Mouse (Mus musculus) lung, postnatal 0 days (tissue): ENCODE data around the gene Frmpd4. TPM values are rescaled to one million over a fixed set of nuclear protein-coding genes. Genes with fewer than 3 reads are reported as not detected.

Experiments used
- ATAC-seq: fragments of 200-750 bp; cut with Nextera tagmentation; 2 replicates; pipeline ENCODE4 v1.8.0; 2017; ENCODE audit warnings: moderate library complexity
- DNase-seq: peaks from one replicate; pipeline ENCODE4 v3.0.0-alpha.2; 2016; ENCODE audit warnings: low spot score
- H3K27ac ChIP-seq: fragments of 300-500 bp; sonication (generic); 2 replicates; pipeline ENCODE4 v1.5.1; 2014; ENCODE audit warnings: antibody characterized with exemption, mild to moderate bottlenecking, low read length, mixed read lengths
- H3K27me3 ChIP-seq: fragments of 300-500 bp; sonication (generic); replicated peaks from 2 replicates; pipeline ENCODE4 v1.6.1; 2014; ENCODE audit warnings: low read length, mixed read lengths; ENCODE audit not compliant: insufficient read depth
- H3K36me3 ChIP-seq: fragments of 300-500 bp; sonication (generic); 2 replicates; pipeline ENCODE4 v1.6.1; 2014; ENCODE audit warnings: low read length, mixed read lengths; ENCODE audit not compliant: insufficient read depth
- H3K4me1 ChIP-seq: fragments of 300-500 bp; sonication (generic); 2 replicates; pipeline ENCODE4 v1.6.1; 2014; ENCODE audit warnings: antibody characterized with exemption, low read depth, low read length, mixed read lengths; ENCODE audit not compliant: insufficient read depth
- H3K4me2 ChIP-seq: fragments of 300-500 bp; sonication (generic); replicated peaks from 2 replicates; pipeline ENCODE4 v1.6.1; 2014; ENCODE audit warnings: low read depth, mild to moderate bottlenecking, low read length, moderate library complexity, mixed read lengths
- H3K4me3 ChIP-seq: fragments of 300-500 bp; sonication (generic); 2 replicates; pipeline ENCODE4 v1.5.1; 2014; ENCODE audit warnings: low read depth, low read length
- H3K9ac ChIP-seq: fragments of 300-500 bp; sonication (generic); replicated peaks from 2 replicates; pipeline ENCODE4 v1.6.1; 2014; ENCODE audit warnings: low read depth, mild to moderate bottlenecking
- H3K9me3 ChIP-seq: fragments of 300-500 bp; sonication (generic); 2 replicates; pipeline ENCODE4 v1.6.1; 2016; ENCODE audit warnings: low read length, mixed read lengths
- CTCF ChIP-seq: IDR thresholded peaks from 2 replicates; pipeline ENCODE4 v1.5.1; 2016; ENCODE audit warnings: antibody characterized with exemption, mild to moderate bottlenecking
- EP300 ChIP-seq: IDR thresholded peaks from 2 replicates; pipeline ENCODE4 v1.6.1; 2016; ENCODE audit warnings: antibody characterized with exemption, mild to moderate bottlenecking, control low read depth
- WGBS: fragments of 180-500 bp; shearing (Covaris S2); extraction: QIAGEN DNeasy Blood & Tissue Kit; methylation state at CpG from one replicate; pipeline ENCODE4 v1.1.7; 2014; 5-methylcytosine and 5-hydroxymethylcytosine counted together
- polyA plus RNA-seq: library from polyadenylated mRNA; unstranded; fragments of >200 nt; fragmentation: Nextera tagmentation; extraction: Ambion mirVana; gene quantifications from 2 replicates; pipeline ENCODE4 v1.2.1, GENCODE M21; 2015

Gene Frmpd4
- polyA plus RNA-seq, 1 experiment from 2014 or later: 0.01 TPM

DNA sequence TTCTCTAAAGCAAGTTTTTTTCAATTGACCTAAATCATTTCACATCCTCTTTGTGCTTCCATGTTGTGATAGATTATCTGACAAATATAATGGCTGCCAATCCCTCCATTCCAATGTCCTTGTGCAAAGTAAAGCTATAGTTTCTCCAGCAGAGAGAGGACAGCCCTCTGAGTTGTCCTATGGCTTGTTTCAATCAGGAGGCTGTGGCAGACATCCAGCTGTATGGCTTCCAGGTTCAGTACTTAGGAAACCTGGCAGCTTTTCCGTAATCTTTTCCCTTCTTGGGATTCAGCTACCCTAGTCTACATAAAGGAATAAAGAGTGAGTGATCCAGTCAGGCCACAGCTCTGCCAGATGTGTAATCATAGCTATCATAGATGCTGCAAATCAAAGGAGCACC is 145.8 kb downstream of the Frmpd4 start:
- H3K4me1 ChIP-seq: no peaks in the 10 kb centered on the region
- H3K27me3 ChIP-seq: no peaks in the 10 kb centered on the region
- no peaks in the 10 kb centered on the region for H3K9me3 ChIP-seq
- H3K36me3 ChIP-seq: no peaks in the 10 kb centered on the region
- WGBS: 71% methylated on average over 1 of the region's 1 CpGs
- no peak overlapping the region for H3K4me2 ChIP-seq
- DNase-seq: peak; percentile 16
- H3K9ac ChIP-seq: no peak overlapping the region
- TF ChIP-seq CTCF (no peak), EP300 (no peak)
- H3K27ac ChIP-seq: no peak overlapping the region
- H3K4me3 ChIP-seq: no peak overlapping the region
- no peak for ATAC-seq

DNA sequence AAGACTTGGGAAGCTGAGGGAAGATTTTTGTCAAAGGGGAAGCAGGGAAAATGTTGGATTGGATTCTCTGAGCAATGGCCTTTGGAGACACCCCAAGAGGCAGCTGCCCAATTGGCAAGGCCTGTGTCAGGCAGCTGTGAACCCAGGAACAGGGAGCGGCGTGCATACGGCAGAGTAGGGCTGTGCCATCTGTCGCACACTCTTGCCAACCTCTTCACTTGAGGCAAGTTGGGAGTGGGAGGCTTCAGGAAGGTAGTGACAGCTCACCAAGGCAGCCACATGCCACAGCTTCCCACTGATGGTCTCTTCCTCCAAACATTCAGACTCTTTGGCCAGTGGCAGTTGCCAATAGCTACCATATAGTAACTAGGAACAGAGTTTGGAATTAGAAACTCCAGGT is 147.2 kb downstream of the Frmpd4 start:
- TF ChIP-seq CTCF: no peak
- no peak for TF ChIP-seq EP300
- H3K27ac ChIP-seq: no peak overlapping the region
- no peaks in the 10 kb centered on the region for H3K9me3 ChIP-seq

DNA sequence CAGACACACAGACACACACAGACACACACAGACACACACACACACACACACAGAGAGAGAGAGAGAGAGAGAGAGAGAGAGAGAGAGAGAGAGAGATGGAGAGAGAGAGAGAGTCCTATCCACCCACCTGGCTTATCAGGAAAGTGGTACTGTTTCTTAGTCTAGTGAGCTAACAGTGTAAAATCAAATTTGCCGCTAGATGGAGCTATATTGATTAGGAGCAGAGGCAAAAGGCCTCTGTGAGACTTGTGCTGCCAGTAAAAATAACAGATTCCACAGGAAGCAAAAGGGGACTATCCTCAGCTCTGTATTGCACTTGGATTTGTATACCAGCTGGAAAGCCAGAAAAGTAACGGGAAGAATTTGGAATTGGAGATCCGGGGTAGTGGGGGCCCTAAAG is 161.6 kb downstream of the Frmpd4 start:
- 23% methylated on average over 3 of the region's 3 CpGs for WGBS
- Histone ChIP-seq H3K4me3 (no peak overlapping the region), H3K4me1 (no peaks in the 10 kb centered on the region), H3K4me2 (no peak overlapping the region), H3K27ac (no peak overlapping the region), H3K9ac (no peak overlapping the region), H3K27me3 (no peaks in the 10 kb centered on the region), H3K9me3 (no peaks in the 10 kb centered on the region), H3K36me3 (no peaks in the 10 kb centered on the region)
- ATAC-seq (no peak), DNase-seq (peak; percentile 26)
- TF ChIP-seq EP300 (no peak), CTCF (peak; percentile 48)

More for the DNA sequence above, 147.2 kb downstream of the Frmpd4 start:
- Histone ChIP-seq H3K27me3 (no peaks in the 10 kb centered on the region), H3K9ac (no peak overlapping the region), H3K4me2 (no peak overlapping the region), H3K36me3 (no peaks in the 10 kb centered on the region), H3K4me3 (no peak overlapping the region), H3K4me1 (no peaks in the 10 kb centered on the region)
- ATAC-seq (no peak), DNase-seq (no peak)
- WGBS: 81% methylated on average over 4 of the region's 4 CpGs

DNA sequence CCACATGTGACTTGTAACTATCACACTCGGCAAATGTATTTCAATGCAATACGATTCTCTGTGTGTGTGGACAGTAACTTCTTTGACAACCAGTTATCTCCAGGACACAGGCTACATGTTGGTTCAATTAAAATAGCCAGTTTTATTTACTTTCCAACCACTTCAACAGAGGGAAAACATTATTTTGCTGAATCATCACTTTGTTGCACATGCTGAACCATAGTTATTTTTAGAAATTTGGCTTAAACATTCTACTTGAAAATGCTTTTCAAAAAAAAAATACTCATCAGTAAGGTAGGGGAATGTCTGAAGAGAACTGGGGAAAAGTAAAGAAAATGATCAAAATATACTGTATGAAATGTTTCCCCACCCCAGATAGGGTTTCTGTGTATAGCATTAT is 173.5 kb downstream of the Frmpd4 start:
- WGBS: 83% methylated on average over 2 of the region's 2 CpGs
- Histone ChIP-seq H3K27me3 (no peaks in the 10 kb centered on the region), H3K36me3 (no peaks in the 10 kb centered on the region), H3K27ac (no peak overlapping the region), H3K4me2 (no peak overlapping the region), H3K9ac (no peak overlapping the region), H3K9me3 (no peaks in the 10 kb centered on the region), H3K4me1 (no peaks in the 10 kb centered on the region), H3K4me3 (no peak overlapping the region)
- ATAC-seq (no peak), DNase-seq (no peak)
- TF ChIP-seq EP300: no peak
- TF ChIP-seq CTCF: no peak

DNA sequence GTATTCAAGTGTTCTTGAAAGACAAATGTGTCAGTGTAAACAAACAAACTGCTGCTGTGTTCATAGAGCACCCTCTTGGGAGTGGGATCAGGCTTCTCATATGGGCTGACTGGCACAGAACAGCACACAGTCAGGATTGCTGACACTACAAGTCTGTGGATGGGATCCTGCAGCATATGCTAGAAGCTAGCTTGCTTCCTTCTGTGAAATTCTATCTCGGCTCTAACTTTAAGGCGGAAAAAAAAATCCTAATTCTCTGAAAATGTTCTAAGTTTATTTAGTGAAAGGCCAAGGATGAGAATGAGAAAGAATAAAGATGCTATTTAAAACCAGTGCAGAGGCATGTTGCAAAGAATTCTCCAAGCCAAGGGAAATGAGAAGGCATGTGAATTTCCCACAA is 226.6 kb downstream of the Frmpd4 start:
- no peak for TF ChIP-seq EP300
- no peak for TF ChIP-seq CTCF
- no peak for ATAC-seq
- H3K9ac ChIP-seq: no peak overlapping the region
- no peak overlapping the region for H3K4me3 ChIP-seq
- H3K27me3 ChIP-seq: no peaks in the 10 kb centered on the region
- 86% methylated on average over 2 of the region's 2 CpGs for WGBS
- no peak overlapping the region for H3K4me2 ChIP-seq
- no peak overlapping the region for H3K27ac ChIP-seq
- no peaks in the 10 kb centered on the region for H3K9me3 ChIP-seq
- no peaks in the 10 kb centered on the region for H3K4me1 ChIP-seq
- DNase-seq: no peak
- H3K36me3 ChIP-seq: no peaks in the 10 kb centered on the region

DNA sequence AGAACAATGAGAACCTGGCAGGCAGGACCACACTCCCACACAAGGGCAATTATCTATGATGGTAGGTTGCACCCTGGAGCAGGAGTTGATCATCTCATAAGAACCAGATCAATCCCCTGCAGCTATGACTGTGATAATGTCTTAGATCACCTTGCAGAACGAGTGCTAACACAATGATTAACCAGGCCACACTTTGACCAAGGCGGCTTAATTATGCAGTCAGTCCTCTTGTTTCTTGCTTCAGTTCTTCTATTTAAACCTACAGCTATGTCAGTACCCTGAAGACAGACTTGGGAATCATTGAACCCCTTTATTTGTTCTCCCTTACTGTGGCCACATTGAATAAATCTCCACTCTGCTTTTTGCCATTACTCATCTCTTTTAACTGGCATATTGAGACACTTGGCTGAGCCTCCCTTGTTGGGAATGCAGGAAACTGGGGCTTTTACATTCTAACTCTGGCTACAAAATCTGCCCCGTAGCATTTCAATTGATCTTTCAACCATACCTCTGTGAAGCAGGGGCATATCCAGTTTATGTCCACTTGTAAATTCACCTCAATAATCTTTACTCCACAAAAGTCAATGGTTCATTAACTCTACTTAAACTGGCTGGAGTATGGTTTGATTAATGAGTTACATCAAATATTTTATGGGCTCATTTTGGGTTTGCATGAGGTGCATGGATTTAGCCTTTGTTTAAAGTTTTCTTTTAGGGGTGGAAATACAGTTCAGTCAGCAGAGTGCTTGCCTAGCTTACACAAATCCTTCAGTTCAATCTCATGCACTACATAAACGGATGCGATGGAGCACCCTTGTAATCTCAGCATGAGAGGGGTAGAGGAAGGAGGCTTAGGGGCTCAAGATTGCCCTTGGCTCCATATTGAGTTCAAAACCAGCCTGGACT is 227.5 kb downstream of the Frmpd4 start:
- no peak for ATAC-seq
- Histone ChIP-seq H3K9ac (no peak overlapping the region), H3K4me1 (no peaks in the 10 kb centered on the region), H3K27me3 (no peaks in the 10 kb centered on the region), H3K4me3 (no peak overlapping the region), H3K36me3 (no peaks in the 10 kb centered on the region), H3K4me2 (no peak overlapping the region), H3K9me3 (no peaks in the 10 kb centered on the region), H3K27ac (no peak overlapping the region)
- 72% methylated on average over 5 of the region's 5 CpGs for WGBS
- DNase-seq: no peak
- TF ChIP-seq CTCF (no peak), EP300 (no peak)
